Mouse (Mus musculus): ENCODE results near the gene Bckdha.

GRCm38 (mm10) chr7:25628323-25628620 is 30.5 kb downstream of the Bckdha start:
- TF ChIP-seq CTCF (conservative IDR thresholded peaks at IDR 0.05; ENCODE audit: low read length) (no peak), NANOG (IDR thresholded peaks at IDR 0.05; ENCODE audit: borderline replicate concordance, low read length) (no peak), POU5F1 (IDR thresholded peaks at IDR 0.05; ENCODE audit: borderline replicate concordance, low read length) (no peak)

Measured in E14TG2a.4 (cell line).